Mouse (Mus musculus) lung, adult 2 months (tissue): ENCODE results near the gene Nav2. TPM values are rescaled to one million over a fixed set of nuclear protein-coding genes. Genes with fewer than 3 reads are reported as not detected.

Source experiments
- DNase-seq: peaks from one replicate; pipeline ENCODE4 v3.0.0; 2022
- H3K4me1 ChIP-seq: fragments of 200-500 bp; 2 replicates; pipeline ENCODE4 v1.6.1; 2011; ENCODE audit warnings: low read length; ENCODE audit not compliant: control insufficient read depth, insufficient read depth
- H3K4me3 ChIP-seq: fragments of 200-500 bp; replicated peaks from 2 replicates; pipeline ENCODE3; 2011; ENCODE audit warnings: low read depth, mild to moderate bottlenecking, control low read depth, low read length; ENCODE audit errors: extremely low read depth
- CTCF ChIP-seq: fragments of 200-500 bp; IDR thresholded peaks from 2 replicates; pipeline ENCODE4 v1.5.1; 2011; ENCODE audit warnings: mild to moderate bottlenecking, low read length, control low read depth; ENCODE audit not compliant: insufficient read depth
- POLR2A ChIP-seq: fragments of 200-500 bp; IDR thresholded peaks from 2 replicates; pipeline ENCODE4 v1.6.1; 2011; ENCODE audit warnings: low read depth, mild to moderate bottlenecking, control low read depth, low read length, borderline replicate concordance; ENCODE audit errors: extremely low read depth
- WGBS: fragments of 180-500 bp; shearing (Covaris S2); methylation state at CpG from one replicate; pipeline ENCODE4 v1.1.7; 2018; 5-methylcytosine and 5-hydroxymethylcytosine counted together
- polyA plus RNA-seq: library from polyadenylated mRNA; depleted of rRNA; stranded (reverse); fragments of >200 nt; gene quantifications from 2 replicates; pipeline ENCODE4 v1.2.3, GENCODE M21; 2012

The Nav2 gene
- polyA plus RNA-seq, 1 experiment = 33.9 TPM

GRCm38 (mm10) chr7:48954501-48954900, 46.0 kb downstream of the Nav2 start:
- no peak for DNase-seq
- Histone ChIP-seq H3K4me3 (no peak overlapping the region), H3K4me1 (no peaks in the 10 kb centered on the region)
- TF ChIP-seq POLR2A (no peak), CTCF (no peak)
- 68% methylated on average over 5 of the region's 5 CpGs for WGBS

GRCm38 (mm10) chr7:48958528-48959315, 50.2 kb downstream of the Nav2 start:
- TF ChIP-seq POLR2A (no peak), CTCF (no peak)
- WGBS = 3% methylated on average over 32 of the region's 32 CpGs
- peak overlapping the region; percentile 23 for H3K4me3 ChIP-seq

GRCm38 (mm10) chr7:48959316-48959661, 50.8 kb downstream of the Nav2 start:
- no peak overlapping the region for H3K4me3 ChIP-seq
- TF ChIP-seq POLR2A (no peak), CTCF (no peak)
- no peaks in the 10 kb centered on the region for H3K4me1 ChIP-seq
- WGBS = 14% methylated on average over 13 of the region's 13 CpGs
- no peak for DNase-seq

More at GRCm38 (mm10) chr7:48958528-48959315, 50.2 kb downstream of the Nav2 start:
- no peaks in the 10 kb centered on the region for H3K4me1 ChIP-seq
- peak; percentile 20 for DNase-seq

GRCm38 (mm10) chr7:48960152-48960551, 51.6 kb downstream of the Nav2 start:
- no peak overlapping the region for H3K4me3 ChIP-seq
- TF ChIP-seq CTCF = no peak
- TF ChIP-seq POLR2A = no peak
- no peak for DNase-seq
- no peaks in the 10 kb centered on the region for H3K4me1 ChIP-seq
- 24% methylated on average over 10 of the region's 10 CpGs for WGBS

GRCm38 (mm10) chr7:48961501-48961900, 53.0 kb downstream of the Nav2 start:
- 37% methylated on average over 8 of the region's 8 CpGs for WGBS
- no peak for TF ChIP-seq POLR2A
- no peak for TF ChIP-seq CTCF

GRCm38 (mm10) chr7:48961935-48962334, 53.4 kb downstream of the Nav2 start:
- DNase-seq = no peak
- no peak for TF ChIP-seq CTCF
- no peak for TF ChIP-seq POLR2A
- WGBS = 58% methylated on average over 4 of the region's 4 CpGs
- H3K4me3 ChIP-seq = no peak overlapping the region
- no peaks in the 10 kb centered on the region for H3K4me1 ChIP-seq

More at GRCm38 (mm10) chr7:48961501-48961900, 53.0 kb downstream of the Nav2 start:
- DNase-seq = no peak
- H3K4me1 ChIP-seq = no peaks in the 10 kb centered on the region
- no peak overlapping the region for H3K4me3 ChIP-seq

GRCm38 (mm10) chr7:48963112-48963511, 54.6 kb downstream of the Nav2 start:
- H3K4me3 ChIP-seq = no peak overlapping the region
- TF ChIP-seq POLR2A (no peak), CTCF (no peak)
- no peaks in the 10 kb centered on the region for H3K4me1 ChIP-seq
- 41% methylated on average over 5 of the region's 5 CpGs for WGBS
- no peak for DNase-seq

GRCm38 (mm10) chr7:48963554-48963953, 55.0 kb downstream of the Nav2 start:
- 42% methylated on average over 4 of the region's 4 CpGs for WGBS
- TF ChIP-seq CTCF (no peak), POLR2A (no peak)
- H3K4me3 ChIP-seq = no peak overlapping the region
- no peaks in the 10 kb centered on the region for H3K4me1 ChIP-seq
- DNase-seq = no peak

GRCm38 (mm10) chr7:48965796-48966512, 57.4 kb downstream of the Nav2 start:
- TF ChIP-seq POLR2A (no peak), CTCF (no peak)
- DNase-seq = no peak
- Histone ChIP-seq H3K4me1 (no peaks in the 10 kb centered on the region), H3K4me3 (no peak overlapping the region)
- 63% methylated on average over 12 of the region's 12 CpGs for WGBS
